In the genomic region with DNA sequence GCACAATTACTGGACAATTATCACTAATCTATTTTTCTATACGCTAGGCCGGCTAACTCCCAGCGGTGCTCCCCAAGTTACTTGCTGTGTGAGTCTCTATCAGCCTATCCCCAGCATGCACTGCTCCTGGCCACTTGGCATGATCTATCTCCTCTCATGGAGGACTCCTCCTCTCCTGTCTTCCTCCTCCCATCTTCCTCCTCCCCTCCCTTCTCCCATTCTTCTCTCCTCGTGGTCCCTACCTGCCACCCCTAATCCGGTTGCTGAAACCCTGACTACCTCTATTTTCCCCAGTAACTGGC, we compare ENCODE assay signal across 14 mouse cellular contexts.
"Had no signal": no experiment of that assay in that cellular context is flagged by ENCODE, and none has a peak within 500 bp of the region (broad histone marks: within the 10 kb centered on the region; RNA-seq: fewer than 3 reads in every experiment).

No protein-coding gene starts in this region.

- DNase-seq: lung, adult 18-20 months; lung, postnatal 10 days; lung, postnatal 4 days; right cerebral cortex, postnatal 14 days; thymus, adult 2 months; thymus, postnatal 25 days; thymus, postnatal 4 days had no signal

- H3K27ac ChIP-seq: liver, embryonic 14.5 days; midbrain, embryonic 13.5 days; midbrain, embryonic 15.5 days; neural tube, embryonic 12.5 days; stomach, embryonic 15.5 days had no signal

- H3K9ac ChIP-seq: liver, embryonic 14.5 days; lung, embryonic 14.5 days; midbrain, embryonic 13.5 days; midbrain, embryonic 15.5 days; neural tube, embryonic 12.5 days; stomach, embryonic 15.5 days had no signal

- H3K36me3 ChIP-seq: midbrain, embryonic 13.5 days; midbrain, embryonic 15.5 days; neural tube, embryonic 12.5 days; stomach, embryonic 15.5 days had no signal

- ATAC-seq: midbrain, embryonic 13.5 days; midbrain, embryonic 15.5 days had no signal

- H3K27me3 ChIP-seq: midbrain, embryonic 13.5 days; midbrain, embryonic 15.5 days; neural tube, embryonic 12.5 days; stomach, embryonic 15.5 days had no signal

- H3K4me1 ChIP-seq: midbrain, embryonic 13.5 days; midbrain, embryonic 15.5 days; neural tube, embryonic 12.5 days; stomach, embryonic 15.5 days had no signal

- H3K4me2 ChIP-seq: lung, embryonic 14.5 days; midbrain, embryonic 11.5 days; midbrain, embryonic 13.5 days; midbrain, embryonic 15.5 days; neural tube, embryonic 12.5 days; stomach, embryonic 15.5 days had no signal

- H3K9me3 ChIP-seq: midbrain, embryonic 15.5 days; neural tube, embryonic 12.5 days; stomach, embryonic 15.5 days had no signal

- H3K4me3 ChIP-seq: midbrain, embryonic 13.5 days; midbrain, embryonic 15.5 days; neural tube, embryonic 12.5 days; stomach, embryonic 15.5 days had no signal
